Mouse (Mus musculus) CH12.LX (cell line): ENCODE data around the gene Ces1a. TPM values are rescaled to one million over a fixed set of nuclear protein-coding genes. Genes with fewer than 3 reads are reported as not detected.

Experiments used
- DNase-seq: peaks from one replicate; pipeline ENCODE4 v3.0.0-alpha.2; 2013; ENCODE audit errors: extremely low read depth
- H3K27ac ChIP-seq: 2 replicates; pipeline ENCODE4 v1.5.1; 2012; ENCODE audit warnings: low read depth, mild to moderate bottlenecking, control low read depth, moderate library complexity; ENCODE audit not compliant: insufficient read depth
- H3K27me3 ChIP-seq: replicated peaks from 2 replicates; pipeline ENCODE3; 2012; ENCODE audit warnings: inconsistent platforms
- H3K36me3 ChIP-seq, 2 experiments: replicated peaks in 1 of 2; 2 replicates each; pipeline versions ENCODE3 to v1.6.1; 2012; ENCODE audit warnings: inconsistent platforms in 1 of 2, low read length in 1 of 2, mild to moderate bottlenecking in 1 of 2, mixed read lengths in 1 of 2, moderate library complexity in 1 of 2; ENCODE audit not compliant: control insufficient read depth in 1 of 2, insufficient read depth in 1 of 2
- H3K4me1 ChIP-seq, 2 experiments: 2 replicates each; pipeline ENCODE4 v1.6.1; 2012; ENCODE audit warnings: inconsistent platforms in 1 of 2, moderate library complexity in 1 of 2; ENCODE audit not compliant: insufficient read depth in 2 of 2, control insufficient read depth in 1 of 2
- H3K4me2 ChIP-seq: 2 replicates; pipeline ENCODE4 v1.6.1; 2012; ENCODE audit warnings: low read depth, mild to moderate bottlenecking, control low read depth; ENCODE audit not compliant: poor library complexity, insufficient read depth, severe bottlenecking
- H3K4me3 ChIP-seq, 3 experiments: fragments of 150-350 bp in 1 of 3; sonication (generic) in 1 of 3; replicated peaks in 1 of 3; 2 replicates each; pipeline versions ENCODE3 to v1.5.1; 2011 to 2012; ENCODE audit warnings: low read depth in 2 of 3, low read length in 2 of 3, mild to moderate bottlenecking in 2 of 3, moderate library complexity in 2 of 3, control low read depth in 1 of 3, improper control_type of control experiment in 1 of 3, inconsistent platforms in 1 of 3, mixed read lengths in 1 of 3; ENCODE audit not compliant: poor library complexity in 1 of 3
- H3K79me2 ChIP-seq: replicated peaks from 2 replicates; pipeline ENCODE4 v1.6.1; 2012; ENCODE audit warnings: mild to moderate bottlenecking, moderate library complexity; ENCODE audit not compliant: control insufficient read depth, poor library complexity, insufficient read depth, severe bottlenecking; ENCODE audit errors: extremely low read depth
- H3K9ac ChIP-seq: 2 replicates; pipeline ENCODE4 v1.6.1; 2012; ENCODE audit warnings: low read depth, mild to moderate bottlenecking, control low read depth, moderate library complexity; ENCODE audit not compliant: insufficient read depth
- H3K9me3 ChIP-seq: replicated peaks from 2 replicates; pipeline ENCODE3; 2012; ENCODE audit warnings: low read length, inconsistent platforms, mixed read lengths
- CHD1 ChIP-seq: IDR thresholded peaks from 2 replicates; pipeline ENCODE4 v1.6.1; 2012; ENCODE audit warnings: low read depth, low read length, improper control_type of control experiment, inconsistent platforms
- E2F4 ChIP-seq: IDR thresholded peaks from 2 replicates; pipeline ENCODE4 v1.6.1; 2011; ENCODE audit warnings: low read depth, low read length, improper control_type of control experiment; ENCODE audit not compliant: insufficient replicate concordance
- HCFC1 ChIP-seq: IDR thresholded peaks from 2 replicates; pipeline ENCODE4 v1.6.1; 2012; ENCODE audit warnings: low read depth, mild to moderate bottlenecking, inconsistent platforms, low read length, improper control_type of control experiment
- IRF4 ChIP-seq: IDR thresholded peaks from 2 replicates; pipeline ENCODE4 v1.6.1; 2014; ENCODE audit warnings: low read depth, mild to moderate bottlenecking, inconsistent platforms, low read length, improper control_type of control experiment
- KAT2A ChIP-seq: IDR thresholded peaks from 2 replicates; pipeline ENCODE4 v1.6.1; 2012; ENCODE audit warnings: low read length, improper control_type of control experiment, inconsistent platforms; ENCODE audit not compliant: insufficient replicate concordance
- MAFK ChIP-seq: IDR thresholded peaks from 2 replicates; pipeline ENCODE4 v1.6.1; 2011; ENCODE audit warnings: low read length, improper control_type of control experiment; ENCODE audit not compliant: insufficient replicate concordance
- MAZ ChIP-seq: IDR thresholded peaks from 2 replicates; pipeline ENCODE4 v1.6.1; 2012; ENCODE audit warnings: low read depth, mild to moderate bottlenecking, inconsistent platforms, low read length, improper control_type of control experiment, moderate library complexity
- MEF2A ChIP-seq: IDR thresholded peaks from 2 replicates; pipeline ENCODE4 v1.6.1; 2014; ENCODE audit warnings: low read depth, mild to moderate bottlenecking, inconsistent platforms, low read length, improper control_type of control experiment, borderline replicate concordance
- MYC ChIP-seq: IDR thresholded peaks from 2 replicates; pipeline ENCODE4 v1.6.1; 2011; ENCODE audit warnings: low read depth, mild to moderate bottlenecking, improper control_type of control experiment, low read length
- NRF1 ChIP-seq: IDR thresholded peaks from 2 replicates; pipeline ENCODE4 v1.6.1; 2014; ENCODE audit warnings: low read depth, mild to moderate bottlenecking, inconsistent platforms, low read length, improper control_type of control experiment, moderate library complexity
- PAX5 ChIP-seq: IDR thresholded peaks from 2 replicates; pipeline ENCODE4 v1.6.1; 2012; ENCODE audit warnings: low read length, inconsistent platforms, mixed read lengths
- RAD21 ChIP-seq: IDR thresholded peaks from 2 replicates; pipeline ENCODE4 v1.6.1; 2011; ENCODE audit warnings: low read depth, mild to moderate bottlenecking, low read length, improper control_type of control experiment, moderate library complexity
- RCOR1 ChIP-seq: conservative IDR thresholded peaks from 2 replicates; pipeline ENCODE4 v1.6.1; 2012; ENCODE audit warnings: low read depth, mild to moderate bottlenecking, inconsistent platforms, low read length, improper control_type of control experiment
- UBTF ChIP-seq: IDR thresholded peaks from 2 replicates; pipeline ENCODE4 v1.6.1; 2012; ENCODE audit warnings: low read depth, mild to moderate bottlenecking, inconsistent platforms, low read length, improper control_type of control experiment, moderate library complexity
- USF2 ChIP-seq: conservative IDR thresholded peaks from 2 replicates; pipeline ENCODE4 v1.6.1; 2011; ENCODE audit warnings: low read depth, low read length, improper control_type of control experiment
- ZC3H11A ChIP-seq: IDR thresholded peaks from 2 replicates; pipeline ENCODE4 v1.6.1; 2012; ENCODE audit warnings: low read depth, mild to moderate bottlenecking, inconsistent platforms, low read length, improper control_type of control experiment
- ZMIZ1 ChIP-seq: IDR thresholded peaks from 2 replicates; pipeline ENCODE4 v1.6.1; 2012; ENCODE audit warnings: low read depth, mild to moderate bottlenecking, inconsistent platforms, low read length, improper control_type of control experiment
- dilution Hi-C: fragments of 300-500 bp; cut with MboI; formaldehyde crosslinking; loops from 2 replicates; pipeline ENCODE4 v1.14.3; 2020; ENCODE audit warnings: low sequenced_read_pairs; ENCODE audit not compliant: extremely low pct_unique_long_range_greater_than_20kb, extremely low pct_ligation_motif_present
- in situ Hi-C: fragments of 300-500 bp; cut with MboI; formaldehyde crosslinking; loops from 3 replicates; pipeline ENCODE4 v1.14.3; 2019; ENCODE audit warnings: low sequenced_read_pairs, low pct_ligation_motif_present, low pct_unique_long_range_greater_than_20kb, mixed read lengths
- polyA plus RNA-seq: library from polyadenylated mRNA; unstranded; fragments of >175 nt; gene quantifications from 2 replicates; pipeline ENCODE4 v1.2.1, GENCODE M21; 2012; ENCODE audit warnings: low read depth; ENCODE audit not compliant: insufficient read length
- total RNA-seq, 2 experiments: library from RNA; depleted of rRNA; stranded (reverse); fragments of 300-350 nt in 1 of 2; fragments of >200 nt in 1 of 2; gene quantifications; 2 replicates each; pipeline ENCODE4 v1.2.3; 2012 to 2014

Gene Ces1a
- total and polyA plus RNA-seq, 3 experiments = not detected

GRCm38 (mm10) chr8:93040256-93040655, 7.7 kb downstream of the Ces1a start:
- DNase-seq = no peak
- dilution Hi-C loops (no loop called here), in situ Hi-C loops (no loop called here)
- Histone ChIP-seq H3K27me3 (no peaks in the 10 kb centered on the region), H3K4me2 (no peak overlapping the region), H3K4me1 (no peaks in the 10 kb centered on the region), H3K9ac (no peak overlapping the region), H3K27ac (no peak overlapping the region), H3K4me3 (no peak overlapping the region), H3K79me2 (no peaks in the 10 kb centered on the region), H3K9me3 (no peaks in the 10 kb centered on the region), H3K36me3 (no peaks in the 10 kb centered on the region)
- no peak for TF ChIP-seq IRF4
- no peak for TF ChIP-seq RCOR1
- TF ChIP-seq HCFC1 = no peak
- no peak for TF ChIP-seq KAT2A
- TF ChIP-seq NRF1 = no peak
- TF ChIP-seq RAD21 = no peak
- TF ChIP-seq UBTF = no peak

GRCm38 (mm10) chr8:93038831-93039230, 9.2 kb downstream of the Ces1a start:
- in situ Hi-C loops = no loop called here
- dilution Hi-C loops = no loop called here
- TF ChIP-seq MYC (no peak), PAX5 (no peak), HCFC1 (no peak)

GRCm38 (mm10) chr8:93030664-93031063, 17.3 kb downstream of the Ces1a start:
- Histone ChIP-seq H3K4me2 (no peak overlapping the region), H3K36me3 (no peaks in the 10 kb centered on the region), H3K9me3 (peaks cover 3% of the 10 kb centered on the region), H3K4me3 (no peak overlapping the region), H3K4me1 (no peaks in the 10 kb centered on the region), H3K79me2 (no peaks in the 10 kb centered on the region), H3K27ac (no peak overlapping the region), H3K27me3 (no peaks in the 10 kb centered on the region), H3K9ac (no peak overlapping the region)
- in situ Hi-C loops = no loop called here
- TF ChIP-seq ZC3H11A (no peak), ZMIZ1 (no peak), CHD1 (no peak), E2F4 (no peak), MAZ (no peak), MEF2A (no peak), MAFK (no peak), USF2 (no peak), RAD21 (no peak)
- dilution Hi-C loops = no loop called here
- DNase-seq = peak; percentile 6

More at GRCm38 (mm10) chr8:93038831-93039230, 9.2 kb downstream of the Ces1a start:
- no peak overlapping the region for H3K9ac ChIP-seq
- H3K36me3 ChIP-seq = no peaks in the 10 kb centered on the region
- no peaks in the 10 kb centered on the region for H3K4me1 ChIP-seq
- no peaks in the 10 kb centered on the region for H3K27me3 ChIP-seq
- no peak for DNase-seq
- no peaks in the 10 kb centered on the region for H3K9me3 ChIP-seq
- H3K27ac ChIP-seq = no peak overlapping the region
- no peaks in the 10 kb centered on the region for H3K79me2 ChIP-seq
- H3K4me3 ChIP-seq = no peak overlapping the region
- H3K4me2 ChIP-seq = no peak overlapping the region
